Mouse (Mus musculus) lung, postnatal 0 days (tissue): ENCODE data around the gene Kncn. TPM values are rescaled to one million over a fixed set of nuclear protein-coding genes. Genes with fewer than 3 reads are reported as not detected.

Source experiments
- ATAC-seq: fragments of 200-750 bp; cut with Nextera tagmentation; 2 replicates; pipeline ENCODE4 v1.8.0; 2017; ENCODE audit warnings: moderate library complexity
- DNase-seq: peaks from one replicate; pipeline ENCODE4 v3.0.0-alpha.2; 2016; ENCODE audit warnings: low spot score
- H3K27ac ChIP-seq: fragments of 300-500 bp; sonication (generic); 2 replicates; pipeline ENCODE4 v1.5.1; 2014; ENCODE audit warnings: antibody characterized with exemption, mild to moderate bottlenecking, low read length, mixed read lengths
- H3K27me3 ChIP-seq: fragments of 300-500 bp; sonication (generic); replicated peaks from 2 replicates; pipeline ENCODE4 v1.6.1; 2014; ENCODE audit warnings: low read length, mixed read lengths; ENCODE audit not compliant: insufficient read depth
- H3K36me3 ChIP-seq: fragments of 300-500 bp; sonication (generic); 2 replicates; pipeline ENCODE4 v1.6.1; 2014; ENCODE audit warnings: low read length, mixed read lengths; ENCODE audit not compliant: insufficient read depth
- H3K4me1 ChIP-seq: fragments of 300-500 bp; sonication (generic); 2 replicates; pipeline ENCODE4 v1.6.1; 2014; ENCODE audit warnings: antibody characterized with exemption, low read depth, low read length, mixed read lengths; ENCODE audit not compliant: insufficient read depth
- H3K4me2 ChIP-seq: fragments of 300-500 bp; sonication (generic); replicated peaks from 2 replicates; pipeline ENCODE4 v1.6.1; 2014; ENCODE audit warnings: low read depth, mild to moderate bottlenecking, low read length, moderate library complexity, mixed read lengths
- H3K4me3 ChIP-seq: fragments of 300-500 bp; sonication (generic); 2 replicates; pipeline ENCODE4 v1.5.1; 2014; ENCODE audit warnings: low read depth, low read length
- H3K9ac ChIP-seq: fragments of 300-500 bp; sonication (generic); replicated peaks from 2 replicates; pipeline ENCODE4 v1.6.1; 2014; ENCODE audit warnings: low read depth, mild to moderate bottlenecking
- H3K9me3 ChIP-seq: fragments of 300-500 bp; sonication (generic); 2 replicates; pipeline ENCODE4 v1.6.1; 2016; ENCODE audit warnings: low read length, mixed read lengths
- CTCF ChIP-seq: IDR thresholded peaks from 2 replicates; pipeline ENCODE4 v1.5.1; 2016; ENCODE audit warnings: antibody characterized with exemption, mild to moderate bottlenecking
- EP300 ChIP-seq: IDR thresholded peaks from 2 replicates; pipeline ENCODE4 v1.6.1; 2016; ENCODE audit warnings: antibody characterized with exemption, mild to moderate bottlenecking, control low read depth
- WGBS: fragments of 180-500 bp; shearing (Covaris S2); extraction: QIAGEN DNeasy Blood & Tissue Kit; methylation state at CpG from one replicate; pipeline ENCODE4 v1.1.7; 2014; 5-methylcytosine and 5-hydroxymethylcytosine counted together
- polyA plus RNA-seq: library from polyadenylated mRNA; unstranded; fragments of >200 nt; fragmentation: Nextera tagmentation; extraction: Ambion mirVana; gene quantifications from 2 replicates; pipeline ENCODE4 v1.2.1, GENCODE M21; 2015

Gene Kncn
- polyA plus RNA-seq, 1 experiment from 2014 or later = not detected

DNA sequence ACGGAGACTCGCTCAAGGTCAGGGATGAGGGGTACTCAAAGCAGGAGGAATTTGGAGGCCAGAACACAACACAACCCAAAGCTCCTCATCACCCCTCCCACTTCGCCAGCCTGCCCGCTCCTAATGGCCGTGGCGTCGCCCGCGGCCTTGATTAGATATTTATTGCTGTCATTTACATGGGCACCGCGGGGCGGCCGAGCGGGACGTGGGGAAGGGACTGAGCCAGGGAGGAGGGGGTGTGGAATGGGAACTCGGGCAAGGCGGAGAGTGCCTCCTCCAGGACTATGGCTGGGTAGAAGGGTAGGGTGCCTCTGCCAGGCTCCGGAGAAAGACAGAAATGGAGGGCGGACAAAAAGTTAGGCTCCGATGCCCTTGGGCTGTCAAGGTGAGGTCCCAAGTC, 52.4 kb downstream of the Kncn start:
- Histone ChIP-seq H3K9ac (no peak overlapping the region), H3K9me3 (no peaks in the 10 kb centered on the region), H3K27ac (no peak overlapping the region), H3K4me2 (0 out of 2 replicates have a peak overlapping the region, but pooled peaks have one; percentile 11), H3K36me3 (no peaks in the 10 kb centered on the region), H3K4me1 (no peaks in the 10 kb centered on the region; the same call in 1 of the 2 replicates), H3K27me3 (peaks cover 79% of the 10 kb centered on the region), H3K4me3 (0 out of 2 replicates have a peak overlapping the region, but pooled peaks have one; percentile 12)
- WGBS = under 1% methylated on average over 20 of the region's 20 CpGs
- ATAC-seq = no peak
- DNase-seq = no peak
- no peak for TF ChIP-seq EP300
- no peak for TF ChIP-seq CTCF

DNA sequence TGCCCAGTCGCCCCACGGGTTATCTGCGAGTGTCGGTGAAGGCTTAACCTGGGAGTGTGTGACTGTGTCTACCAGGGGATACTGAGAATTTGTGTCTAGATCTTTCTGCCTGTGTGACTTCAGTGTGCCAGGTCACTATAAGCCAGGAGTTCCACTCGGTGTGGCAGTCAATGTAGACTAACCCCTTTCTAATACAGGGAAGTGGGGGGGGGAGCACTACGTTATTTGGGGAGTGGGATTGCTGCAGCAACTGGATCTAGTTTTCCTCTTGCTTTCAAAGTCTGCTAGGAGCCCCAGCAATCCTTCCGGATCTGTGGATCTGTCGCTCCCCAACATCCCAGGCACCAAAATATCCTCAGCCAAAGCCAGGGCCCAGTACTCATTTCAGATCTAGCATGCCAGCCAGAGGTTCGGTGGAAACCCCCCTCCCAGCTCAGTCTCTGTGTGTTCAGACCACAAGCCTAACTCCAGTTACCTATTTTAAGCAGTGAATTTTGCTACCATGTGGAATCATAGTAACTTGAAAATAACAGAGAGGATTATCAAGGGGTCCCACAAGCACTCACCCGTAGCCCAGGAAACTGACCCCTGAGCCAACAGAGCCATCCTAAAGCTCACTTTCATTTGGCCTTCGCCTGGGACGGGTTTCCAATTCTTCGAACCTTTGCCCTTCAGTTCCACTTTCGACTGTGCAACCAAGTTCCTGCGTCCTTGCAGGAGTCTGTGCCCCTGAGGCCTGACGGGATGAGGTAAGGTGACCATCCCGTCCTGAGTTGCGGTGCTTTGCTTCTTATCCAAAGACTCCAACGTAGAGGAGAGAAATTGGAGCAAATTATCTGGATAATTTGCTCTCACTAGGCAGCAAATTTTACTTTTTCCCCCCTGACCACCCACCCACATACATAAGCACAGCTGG, 53.1 kb downstream of the Kncn start:
- H3K36me3 ChIP-seq = no peaks in the 10 kb centered on the region
- no peak overlapping the region for H3K27ac ChIP-seq
- no peaks in the 10 kb centered on the region for H3K9me3 ChIP-seq
- ATAC-seq (no peak), DNase-seq (no peak)
- no peaks in the 10 kb centered on the region; the same call in 1 of the 2 replicates for H3K4me1 ChIP-seq
- no peak overlapping the region for H3K9ac ChIP-seq
- 8% methylated on average over 19 of the region's 19 CpGs for WGBS
- H3K4me3 ChIP-seq = 0 out of 2 replicates have a peak overlapping the region, but pooled peaks have one; percentile 12
- peaks cover 78% of the 10 kb centered on the region for H3K27me3 ChIP-seq
- H3K4me2 ChIP-seq = no peak overlapping the region
- TF ChIP-seq CTCF = no peak
- no peak for TF ChIP-seq EP300

DNA sequence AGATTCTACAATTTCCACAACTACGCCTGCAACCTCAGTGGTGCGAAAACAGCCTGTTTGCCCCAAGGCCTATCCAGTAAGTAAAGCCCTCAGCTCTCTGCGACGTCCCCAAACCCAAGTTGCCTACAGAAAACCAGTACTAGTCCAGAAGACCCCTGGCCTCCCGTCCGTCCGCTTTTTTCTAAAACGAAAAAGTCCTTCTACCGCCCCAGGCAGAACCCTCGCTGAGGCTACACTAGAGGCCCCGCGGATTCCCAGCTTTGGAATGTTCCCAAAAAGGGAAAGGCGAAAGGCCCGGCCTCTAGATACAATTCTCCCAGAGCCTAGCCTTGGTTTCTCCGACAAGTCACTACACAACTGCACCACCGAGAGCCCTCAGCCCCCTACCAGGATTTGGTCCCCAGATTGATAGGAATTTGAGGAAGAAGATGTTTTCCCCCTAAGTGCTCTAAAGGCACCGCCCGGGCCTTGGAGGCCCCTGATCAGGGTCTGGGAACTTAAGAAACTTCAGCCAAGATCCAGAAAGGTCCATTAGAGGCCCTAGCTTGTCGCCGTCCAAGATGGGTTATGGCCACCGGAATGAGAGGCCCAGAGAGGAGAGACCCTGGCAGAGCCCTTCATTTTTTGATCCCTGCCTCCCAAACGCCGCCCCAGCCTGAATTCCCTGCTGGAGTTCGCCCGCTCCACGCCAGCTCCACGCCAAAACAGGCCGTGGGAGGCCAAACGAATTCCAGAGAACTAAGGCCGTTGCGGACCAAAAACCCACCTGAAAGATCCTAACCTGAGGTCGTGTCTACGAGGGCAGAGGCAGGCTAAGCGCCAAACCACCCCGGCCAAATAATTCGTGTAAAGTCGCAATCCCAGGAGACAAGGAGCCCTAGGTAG, 54.3 kb downstream of the Kncn start:
- DNase-seq = no peak
- no peak for ATAC-seq
- no peaks in the 10 kb centered on the region; the same call in 1 of the 2 replicates for H3K4me1 ChIP-seq
- WGBS = 4% methylated on average over 37 of the region's 37 CpGs
- TF ChIP-seq CTCF (no peak), EP300 (no peak)
- H3K9me3 ChIP-seq = no peaks in the 10 kb centered on the region
- no peak overlapping the region for H3K4me2 ChIP-seq
- H3K4me3 ChIP-seq = no peak overlapping the region
- H3K36me3 ChIP-seq = no peaks in the 10 kb centered on the region
- H3K9ac ChIP-seq = no peak overlapping the region
- H3K27ac ChIP-seq = no peak overlapping the region
- H3K27me3 ChIP-seq = peaks cover 88% of the 10 kb centered on the region

Other genes starting within 250 kb of the Kncn start
- gene Cyp4b1, start 236.7 kb upstream of the Kncn start, polyA plus RNA-seq = 171 and 174 TPM in 2 replicates
- 24.4 and 26.8 TPM in 2 replicates for gene Efcab14, start 146.7 kb upstream of the Kncn start, polyA plus RNA-seq
- 0.16 TPM in 1 of 2 replicates, not detected in the other for gene Tex38, start 103.4 kb upstream of the Kncn start, polyA plus RNA-seq
- 30.0 and 30.5 TPM in 2 replicates for gene Atpaf1, start 99.6 kb upstream of the Kncn start, polyA plus RNA-seq
- gene Mob3c, start 56.3 kb upstream of the Kncn start, polyA plus RNA-seq = 14.8 and 16.3 TPM in 2 replicates
- gene Mknk1, start 45.2 kb upstream of the Kncn start, polyA plus RNA-seq = 26.9 and 30.6 TPM in 2 replicates
- not detected in 2 replicates for gene 6430628N08Rik, start 6.3 kb downstream of the Kncn start, polyA plus RNA-seq
- gene Dmbx1, start 55.5 kb downstream of the Kncn start, polyA plus RNA-seq = not detected in 2 replicates
- gene Faah, start 133.5 kb downstream of the Kncn start, polyA plus RNA-seq = 12.1 and 13.4 TPM in 2 replicates
- gene Nsun4, start 169.5 kb downstream of the Kncn start, polyA plus RNA-seq = 33.7 and 37.9 TPM in 2 replicates
- gene Uqcrh, start 190.7 kb downstream of the Kncn start, polyA plus RNA-seq = 423 and 444 TPM in 2 replicates
- gene Lrrc41, start 190.9 kb downstream of the Kncn start, polyA plus RNA-seq = 46.1 and 49.0 TPM in 2 replicates
- gene Rad54l, start 239.3 kb downstream of the Kncn start, polyA plus RNA-seq = 1.5 and 2.2 TPM in 2 replicates
- 40.7 and 40.8 TPM in 2 replicates for gene Pomgnt1, start 239.4 kb downstream of the Kncn start, polyA plus RNA-seq